Mouse (Mus musculus): ENCODE measurements around the gene Cryba1.
"Not testable (repeated sequence)": the region's sequence is repeated elsewhere in the genome, so short reads cannot be mapped to it uniquely, and the experiment has no call there.

Gene Cryba1

GRCm38 (mm10) chr11:77725183-77725582 is at the start of gene Cryba1:
Cryba1 (minus strand) TSS chr11:77725283.
- no peak for DNase-seq (ENCODE audit: low read depth, low spot score)

- DNase-seq (ENCODE audit: low read depth, low spot score): no peak
Measured at GRCm38 (mm10) chr11:77771879-77772713, 47.0 kb upstream of the Cryba1 start.

- no peak for DNase-seq (ENCODE audit: low read depth, low spot score)
Measured at GRCm38 (mm10) chr11:77770346-77770745, 45.3 kb upstream of the Cryba1 start.

- no peak for DNase-seq (ENCODE audit: low read depth, low spot score)
Measured at GRCm38 (mm10) chr11:77769496-77769895, 44.4 kb upstream of the Cryba1 start.

- DNase-seq (ENCODE audit: low read depth, low spot score): peak; percentile 37
Measured at GRCm38 (mm10) chr11:77766351-77767001, 41.4 kb upstream of the Cryba1 start.

- DNase-seq (ENCODE audit: low read depth, low spot score): no peak
Measured at GRCm38 (mm10) chr11:77765459-77765777, 40.3 kb upstream of the Cryba1 start.

- no peak for DNase-seq (ENCODE audit: low read depth, low spot score)
Measured at GRCm38 (mm10) chr11:77764694-77765458, 39.8 kb upstream of the Cryba1 start.

GRCm38 (mm10) chr11:77763673-77764340 is 38.7 kb upstream of the Cryba1 start:
- peak; percentile 35 for DNase-seq (ENCODE audit: low read depth, low spot score)

- DNase-seq (ENCODE audit: low read depth, low spot score): peak; percentile 75
Measured at GRCm38 (mm10) chr11:77762783-77763672, 37.9 kb upstream of the Cryba1 start, which contains the start of gene Myo18a. Myo18a (plus strand) TSS chr11:77763246.

GRCm38 (mm10) chr11:77760031-77760430 is 34.9 kb upstream of the Cryba1 start:
- no peak for DNase-seq (ENCODE audit: low read depth, low spot score)

- DNase-seq (ENCODE audit: low read depth, low spot score): no peak
Measured at GRCm38 (mm10) chr11:77753469-77753868, 28.4 kb upstream of the Cryba1 start.

GRCm38 (mm10) chr11:77752525-77752924 is 27.4 kb upstream of the Cryba1 start:
- DNase-seq (ENCODE audit: low read depth, low spot score): no peak

GRCm38 (mm10) chr11:77748996-77749395 is 23.9 kb upstream of the Cryba1 start:
- DNase-seq (ENCODE audit: low read depth, low spot score): no peak

- not testable (repeated sequence) for DNase-seq (ENCODE audit: low read depth, low spot score)
Measured at GRCm38 (mm10) chr11:77747103-77747502, 22.0 kb upstream of the Cryba1 start.

GRCm38 (mm10) chr11:77746652-77747051 is 21.6 kb upstream of the Cryba1 start:
- DNase-seq (ENCODE audit: low read depth, low spot score): no peak

GRCm38 (mm10) chr11:77743966-77744365 is 18.9 kb upstream of the Cryba1 start:
- no peak for DNase-seq (ENCODE audit: low read depth, low spot score)

- no peak for DNase-seq (ENCODE audit: low read depth, low spot score)
Measured at GRCm38 (mm10) chr11:77738555-77738954, 13.5 kb upstream of the Cryba1 start.

GRCm38 (mm10) chr11:77737289-77737688 is 12.2 kb upstream of the Cryba1 start:
- DNase-seq (ENCODE audit: low read depth, low spot score): peak; percentile 83

GRCm38 (mm10) chr11:77728587-77728986 is 3.5 kb upstream of the Cryba1 start:
- no peak for DNase-seq (ENCODE audit: low read depth, low spot score)

GRCm38 (mm10) chr11:77724766-77725165 is 317 bp downstream of the Cryba1 start:
- no peak for DNase-seq (ENCODE audit: low read depth, low spot score)

GRCm38 (mm10) chr11:77721389-77721788 is 3.7 kb downstream of the Cryba1 start:
- DNase-seq (ENCODE audit: low read depth, low spot score): no peak
